18 mouse cellular contexts compared by ENCODE assay signal in the genomic region with DNA sequence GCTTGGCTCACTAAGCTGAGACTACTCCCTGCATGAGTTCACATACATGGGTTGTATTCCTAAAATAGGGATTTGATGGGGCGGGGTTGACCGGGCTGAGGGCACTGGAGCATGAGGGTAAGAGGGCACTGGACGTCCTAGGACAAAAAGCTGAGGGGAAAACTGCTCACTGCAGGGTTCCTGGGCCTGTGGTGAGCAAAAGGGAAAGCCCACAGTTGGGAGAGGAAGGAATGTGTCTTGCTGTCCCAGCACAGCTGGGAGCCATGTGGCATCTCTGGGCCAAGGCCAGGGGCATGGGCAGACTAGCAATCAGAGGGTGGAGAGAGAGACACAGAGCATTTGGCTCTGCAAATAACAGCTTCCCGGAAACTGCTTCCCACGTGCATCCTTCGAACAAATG. TPM values are rescaled to one million over a fixed set of nuclear protein-coding genes. Genes with fewer than 3 reads are reported as not detected.
A peak's percentile ranks its signal among the peaks of the same experiment; 100 is the strongest.
DNase-seq lines count a peak whose midpoint lies in the region; ATAC-seq and TF ChIP-seq lines count a peak whose summit lies in the region.
"Had no signal": no experiment of that assay in that cellular context is flagged by ENCODE, and none has a peak within 500 bp of the region (broad histone marks: within the 10 kb centered on the region; RNA-seq: fewer than 3 reads in every experiment).

No protein-coding gene starts in this region.

- no peaks in the 10 kb centered on the region for H3K9me3 ChIP-seq in embryonic facial prominence, embryonic 14.5 days (ENCODE audit: control insufficient read depth, low read length)
- H3K9me3 ChIP-seq in embryonic facial prominence, embryonic 10.5 days, result no peaks in the 10 kb centered on the region
- H3K9me3 ChIP-seq: limb, embryonic 13.5 days; liver, embryonic 15.5 days had no signal

- H3K36me3 ChIP-seq in embryonic facial prominence, embryonic 14.5 days (ENCODE audit: control insufficient read depth, insufficient read depth, low read length), result no peaks in the 10 kb centered on the region
- no peaks in the 10 kb centered on the region for H3K36me3 ChIP-seq in embryonic facial prominence, embryonic 10.5 days (replicated peaks)
- no peaks in the 10 kb centered on the region for H3K36me3 ChIP-seq in myocyte (ENCODE audit: control insufficient read depth, insufficient read depth)
- H3K36me3 ChIP-seq: limb, embryonic 13.5 days; liver, embryonic 15.5 days had no signal

- no peak overlapping the region for H3K4me2 ChIP-seq in embryonic facial prominence, embryonic 14.5 days (ENCODE audit: low read depth, low read length)
- peak overlapping the region; percentile 18 for H3K4me2 ChIP-seq in myocyte (ENCODE audit: low read depth)
- H3K4me2 ChIP-seq: hindbrain, embryonic 14.5 days; limb, embryonic 13.5 days; liver, embryonic 15.5 days had no signal

- intact Hi-C loops in heart, postnatal 10 days (cut with DNase I), result no loop called here
- intact Hi-C loops in heart, postnatal 36 days (cut with DNase I), result no loop called here

- no peak overlapping the region for H3K9ac ChIP-seq in embryonic facial prominence, embryonic 14.5 days (ENCODE audit: low read depth, low read length)
- H3K9ac ChIP-seq: hindbrain, embryonic 14.5 days; limb, embryonic 13.5 days; liver, embryonic 15.5 days had no signal

- no peak overlapping the region; the same call in 1 of the 2 replicates for H3K27ac ChIP-seq in embryonic facial prominence, embryonic 14.5 days (replicated peaks; ENCODE audit: low read depth, low read length)
- H3K27ac ChIP-seq in embryonic facial prominence, embryonic 10.5 days (replicated peaks), result no peak overlapping the region
- H3K27ac ChIP-seq: hindbrain, embryonic 14.5 days; limb, embryonic 13.5 days; liver, embryonic 15.5 days had no signal

- no peak for TF ChIP-seq POLR2A in myocyte (IDR thresholded peaks at IDR 0.05; ENCODE audit: insufficient read length, low read depth)

- no peak overlapping the region for H3ac ChIP-seq in myocyte (ENCODE audit: control insufficient read depth, insufficient read length)

- ATAC-seq in embryonic facial prominence, embryonic 14.5 days (ENCODE audit: low read depth), result no peak
- ATAC-seq: intestine, embryonic 16.5 days had no signal

- H3K79me2 ChIP-seq in myocyte (ENCODE audit: control insufficient read depth, insufficient read depth), result no peaks in the 10 kb centered on the region

- H3K4me3 ChIP-seq in embryonic facial prominence, embryonic 14.5 days (ENCODE audit: low read depth, low read length), result no peak overlapping the region
- H3K4me3 ChIP-seq in embryonic facial prominence, embryonic 10.5 days, result no peak overlapping the region
- H3K4me3 ChIP-seq in myocyte, result no peak overlapping the region
- H3K4me3 ChIP-seq: limb, embryonic 13.5 days; liver, embryonic 15.5 days had no signal

- no peaks in the 10 kb centered on the region for H3K4me1 ChIP-seq in embryonic facial prominence, embryonic 14.5 days (ENCODE audit: control insufficient read depth, insufficient read depth, low read length)
- H3K4me1 ChIP-seq in embryonic facial prominence, embryonic 10.5 days, result 0 out of 2 replicates have a peak, but pooled peaks cover 4% of the 10 kb centered on the region
- H3K4me1 ChIP-seq: limb, embryonic 13.5 days; liver, embryonic 15.5 days had no signal

- H3K27me3 ChIP-seq in embryonic facial prominence, embryonic 14.5 days (replicated peaks; ENCODE audit: control insufficient read depth, insufficient read depth, low read length), result no peaks in the 10 kb centered on the region
- no peaks in the 10 kb centered on the region for H3K27me3 ChIP-seq in embryonic facial prominence, embryonic 10.5 days (replicated peaks; ENCODE audit: low read depth, poor library complexity, severe bottlenecking)
- no peaks in the 10 kb centered on the region for H3K27me3 ChIP-seq in myocyte (ENCODE audit: control insufficient read depth, insufficient read depth, insufficient read length)
- H3K27me3 ChIP-seq: limb, embryonic 13.5 days; liver, embryonic 15.5 days had no signal

- 44% methylated on average over 6 of the region's 6 CpGs for WGBS in embryonic facial prominence, embryonic 14.5 days
- WGBS in embryonic facial prominence, embryonic 10.5 days, result 66% methylated on average over 6 of the region's 6 CpGs

- DNase-seq in embryonic facial prominence, embryonic 14.5 days (ENCODE audit: low spot score), result peak; percentile 48
- no peak for DNase-seq in embryonic facial prominence, embryonic 10.5 days (ENCODE audit: low spot score)
- DNase-seq in heart, postnatal 10 days, result peak; percentile 28 to 40
- DNase-seq in heart, postnatal 36 days, result no peak
- peak; percentile 30 to 63 for DNase-seq in lung, postnatal 4 days
- no peak for DNase-seq in lung, postnatal 36 days
- no peak for DNase-seq in testis, postnatal 10 days (ENCODE audit: low spot score)
- DNase-seq: adrenal gland, adult 2 months; cerebellum, adult 18-20 months; gastrocnemius, postnatal 25 days; midbrain, embryonic 14.5 days; right cerebral cortex, postnatal 14 days; thymus, adult 18-20 months had no signal

TF ChIP-seq in myocyte, 11 proteins besides CTCF, POLR2A, EP300 and RAD21:
- TF ChIP-seq TCF3 (IDR thresholded peaks at IDR 0.05; ENCODE audit: insufficient read length, low read depth) (peak; percentile 87), POLR2AphosphoS2 (IDR thresholded peaks at IDR 0.05; ENCODE audit: insufficient read length, low read depth) (no peak), CEBPB (IDR thresholded peaks at IDR 0.05; ENCODE audit: insufficient read depth, poor library complexity, severe bottlenecking) (no peak), TCF12 (IDR thresholded peaks at IDR 0.05; ENCODE audit: insufficient read depth, poor library complexity, severe bottlenecking) (peak; percentile 76), MYOD1 (IDR thresholded peaks at IDR 0.05; ENCODE audit: control insufficient read depth in 1 of 3, insufficient read length in 2 of 3, low read depth in 2 of 3) (peak in 2 of 3 experiments; percentile 80 to 86), MYOG (IDR thresholded peaks at IDR 0.05; ENCODE audit: control insufficient read depth in 1 of 3, insufficient read depth in 1 of 3, insufficient read length in 2 of 3, low read depth in 2 of 3) (peak; percentile 67 to 93 (median 83))

RNA-seq across cellular contexts. Expression of gene Tmem106c, which starts 25.4 kb away (rescaled TPM):
- polyA plus RNA-seq in embryonic facial prominence, embryonic 14.5 days (2014; fragmentation: Nextera tagmentation; extraction: Ambion mirVana), result 47.2 and 51.6 TPM in 2 replicates
- polyA plus RNA-seq in embryonic facial prominence, embryonic 10.5 days (2016; fragmentation: Nextera tagmentation; extraction: Ambion mirVana), result 36.0 and 38.1 TPM in 2 replicates
- total RNA-seq in heart, postnatal 10 days (2021), result 10 to 100 TPM; 16.6 to 20.9 TPM
- 10 to 100 TPM; 10.6 to 12.0 TPM for total RNA-seq in heart, postnatal 36 days (2021)
- polyA plus RNA-seq in myocyte (2012; fragmentation: generic; extraction: Trizol), result 11.5 TPM

RNA-seq across cellular contexts. Expression of gene Vdr, which starts 28.1 kb away (rescaled TPM):
- polyA plus RNA-seq in embryonic facial prominence, embryonic 14.5 days (2014; fragmentation: Nextera tagmentation; extraction: Ambion mirVana), result 2.9 and 3.6 TPM in 2 replicates
- 0.59 and 0.82 TPM in 2 replicates for polyA plus RNA-seq in embryonic facial prominence, embryonic 10.5 days (2016; fragmentation: Nextera tagmentation; extraction: Ambion mirVana)
- 1 to 10 TPM; 1.6 to 2.3 TPM for total RNA-seq in heart, postnatal 10 days (2021)
- 1 to 10 TPM; 1.6 to 1.7 TPM for total RNA-seq in heart, postnatal 36 days (2021)
- 9.8 TPM for polyA plus RNA-seq in myocyte (2012; fragmentation: generic; extraction: Trizol)
- polyA plus RNA-seq: midbrain, embryonic 14.5 days had no signal

Comparison
In these comparisons a context has a peak if more than half of its experiments do, and no peak if none do; other contexts are left out.
1. DNase-seq: peak in embryonic facial prominence, embryonic 14.5 days (single experiment), heart, postnatal 10 days (2 of 2) and lung, postnatal 4 days (2 of 2); none in embryonic facial prominence, embryonic 10.5 days (single experiment), heart, postnatal 36 days (0 of 2), lung, postnatal 36 days (single experiment) and testis, postnatal 10 days (single experiment).